Mouse (Mus musculus) liver, embryonic 11.5 days (tissue): Measurements from ENCODE around the gene Prkcd. TPM values are rescaled to one million over a fixed set of nuclear protein-coding genes. Genes with fewer than 3 reads are reported as not detected.
A peak's percentile ranks its signal among the peaks of the same experiment; 100 is the strongest.

Source experiments
- ATAC-seq: fragments of 200-750 bp; cut with Nextera tagmentation; replicated peaks from 2 replicates; pipeline ENCODE4 v1.8.0; 2017; ENCODE audit warnings: moderate number of reproducible peaks, mild to moderate bottlenecking, moderate TSS enrichment, moderate library complexity; ENCODE audit not compliant: low FRiP score
- DNase-seq: peaks from one replicate; pipeline ENCODE4 v3.0.0-alpha.2; 2017; ENCODE audit warnings: low spot score
- H3K27ac ChIP-seq: fragments of 300-500 bp; sonication (generic); 2 replicates; pipeline ENCODE4 v1.5.1; 2014; ENCODE audit warnings: mild to moderate bottlenecking, low read depth, low read length, control low read depth
- H3K27me3 ChIP-seq: fragments of 300-500 bp; sonication (generic); replicated peaks from 2 replicates; pipeline ENCODE4 v1.6.1; 2014; ENCODE audit warnings: low read length, mixed read lengths; ENCODE audit not compliant: control insufficient read depth, insufficient read depth
- H3K36me3 ChIP-seq: fragments of 300-500 bp; sonication (generic); 2 replicates; pipeline ENCODE4 v1.6.1; 2014; ENCODE audit warnings: mild to moderate bottlenecking, low read length, moderate library complexity, mixed read lengths; ENCODE audit not compliant: control insufficient read depth, insufficient read depth
- H3K4me1 ChIP-seq: fragments of 300-500 bp; sonication (generic); replicated peaks from 2 replicates; pipeline ENCODE4 v1.6.1; 2014; ENCODE audit warnings: low read length, mixed read lengths; ENCODE audit not compliant: control insufficient read depth, insufficient read depth
- H3K4me2 ChIP-seq: fragments of 300-500 bp; sonication (generic); 2 replicates; pipeline ENCODE4 v1.6.1; 2014; ENCODE audit warnings: mild to moderate bottlenecking, control low read depth, moderate library complexity
- H3K4me3 ChIP-seq: fragments of 300-500 bp; sonication (generic); 2 replicates; pipeline ENCODE4 v1.5.1; 2014; ENCODE audit warnings: low read depth, low read length, control low read depth
- H3K9ac ChIP-seq: fragments of 300-500 bp; sonication (generic); 2 replicates; pipeline ENCODE4 v1.6.1; 2014; ENCODE audit warnings: low read depth, low read length, control low read depth
- H3K9me3 ChIP-seq: fragments of 300-500 bp; sonication (generic); 2 replicates; pipeline ENCODE4 v1.6.1; 2016; ENCODE audit warnings: low read length, inconsistent platforms, mixed read lengths; ENCODE audit not compliant: control insufficient read depth
- WGBS: fragments of 180-500 bp; shearing (Covaris S2); extraction: QIAGEN DNeasy Blood & Tissue Kit; methylation state at CpG from one replicate; pipeline ENCODE4 v1.1.7; 2014; 5-methylcytosine and 5-hydroxymethylcytosine counted together
- polyA plus RNA-seq: library from polyadenylated mRNA; unstranded; fragments of >200 nt; fragmentation: Nextera tagmentation; extraction: Ambion mirVana; gene quantifications from 2 replicates; pipeline ENCODE4 v1.2.1, GENCODE M21; 2014

Gene Prkcd
- polyA plus RNA-seq, 1 experiment from 2014 or later = 34.7 TPM

GRCm38 (mm10) chr14:30556651-30557050, 69.4 kb downstream of the Prkcd start:
- no peak overlapping the region for H3K27ac ChIP-seq
- DNase-seq = no peak
- H3K9me3 ChIP-seq = no peaks in the 10 kb centered on the region
- no peak overlapping the region for H3K4me3 ChIP-seq
- H3K36me3 ChIP-seq = peaks cover 53% of the 10 kb centered on the region
- WGBS = 84% methylated on average over 2 of the region's 2 CpGs
- no peaks in the 10 kb centered on the region for H3K27me3 ChIP-seq
- H3K4me2 ChIP-seq = no peak overlapping the region
- peaks cover 10% of the 10 kb centered on the region for H3K4me1 ChIP-seq
- ATAC-seq = no peak
- H3K9ac ChIP-seq = no peak overlapping the region

GRCm38 (mm10) chr14:30553185-30553584, 72.8 kb downstream of the Prkcd start:
- no peak for DNase-seq

GRCm38 (mm10) chr14:30551981-30552380, 74.0 kb downstream of the Prkcd start:
- Histone ChIP-seq H3K27ac (no peak overlapping the region), H3K36me3 (peaks cover 15% of the 10 kb centered on the region), H3K9ac (no peak overlapping the region), H3K27me3 (no peaks in the 10 kb centered on the region), H3K9me3 (no peaks in the 10 kb centered on the region), H3K4me1 (peaks cover 28% of the 10 kb centered on the region), H3K4me2 (peak overlapping the region; percentile 96), H3K4me3 (no peak overlapping the region)
- ATAC-seq (no peak), DNase-seq (no peak)
- WGBS = 92% methylated on average over 2 of the region's 2 CpGs

More at GRCm38 (mm10) chr14:30553185-30553584, 72.8 kb downstream of the Prkcd start:
- Histone ChIP-seq H3K27ac (no peak overlapping the region), H3K9me3 (no peaks in the 10 kb centered on the region), H3K36me3 (peaks cover 24% of the 10 kb centered on the region), H3K9ac (no peak overlapping the region), H3K4me3 (no peak overlapping the region), H3K4me1 (peaks cover 24% of the 10 kb centered on the region), H3K4me2 (no peak overlapping the region), H3K27me3 (no peaks in the 10 kb centered on the region)
- no peak for ATAC-seq
- 90% methylated on average over 4 of the region's 4 CpGs for WGBS

- Histone ChIP-seq H3K27ac (no peak overlapping the region), H3K4me2 (peak overlapping the region; percentile 96), H3K4me3 (peak overlapping the region; percentile 81), H3K4me1 (peaks cover 28% of the 10 kb centered on the region), H3K9ac (peak overlapping the region; percentile 94; the same call in 1 of the 2 replicates), H3K36me3 (peaks cover 14% of the 10 kb centered on the region), H3K27me3 (no peaks in the 10 kb centered on the region), H3K9me3 (no peaks in the 10 kb centered on the region)
- DNase-seq (no peak), ATAC-seq (no peak)
- WGBS = 72% methylated on average over 5 of the region's 5 CpGs
Measured at GRCm38 (mm10) chr14:30551509-30551908, 74.5 kb downstream of the Prkcd start.

- WGBS = 28% methylated on average over 8 of the region's 8 CpGs
- peak overlapping the region; percentile 96 for H3K4me2 ChIP-seq
- peak overlapping the region; percentile 28; the same call in 1 of the 2 replicates for H3K27ac ChIP-seq
- ATAC-seq (no peak), DNase-seq (no peak)
- H3K27me3 ChIP-seq = no peaks in the 10 kb centered on the region
- H3K9ac ChIP-seq = peak overlapping the region; percentile 94
- H3K4me3 ChIP-seq = peak overlapping the region; percentile 81
- peaks cover 5% of the 10 kb centered on the region for H3K36me3 ChIP-seq
- peaks cover 28% of the 10 kb centered on the region for H3K4me1 ChIP-seq
- H3K9me3 ChIP-seq = no peaks in the 10 kb centered on the region
Measured at GRCm38 (mm10) chr14:30550232-30551070, 75.6 kb downstream of the Prkcd start.

GRCm38 (mm10) chr14:30549777-30550149, 76.2 kb downstream of the Prkcd start:
- H3K9ac ChIP-seq = peak overlapping the region; percentile 94
- 0% methylated on average over 10 of the region's 10 CpGs for WGBS
- peaks cover 28% of the 10 kb centered on the region for H3K4me1 ChIP-seq
- no peaks in the 10 kb centered on the region for H3K9me3 ChIP-seq
- H3K27me3 ChIP-seq = no peaks in the 10 kb centered on the region
- H3K36me3 ChIP-seq = peaks cover 5% of the 10 kb centered on the region
- H3K4me3 ChIP-seq = peak overlapping the region; percentile 81
- DNase-seq (peak; percentile 57), ATAC-seq (0 out of 2 replicates have a peak, but pooled peaks have one; percentile 8)
- peak overlapping the region; percentile 94 for H3K27ac ChIP-seq
- H3K4me2 ChIP-seq = peak overlapping the region; percentile 96

- Histone ChIP-seq H3K4me2 (peak overlapping the region; percentile 96), H3K27ac (peak overlapping the region; percentile 94), H3K4me1 (peaks cover 26% of the 10 kb centered on the region), H3K36me3 (peaks cover 5% of the 10 kb centered on the region), H3K4me3 (peak overlapping the region; percentile 81), H3K9me3 (no peaks in the 10 kb centered on the region), H3K27me3 (no peaks in the 10 kb centered on the region), H3K9ac (peak overlapping the region; percentile 94)
- DNase-seq (peak; percentile 97), ATAC-seq (peak; percentile 90)
- under 1% methylated on average over 68 of the region's 69 CpGs for WGBS
Measured at GRCm38 (mm10) chr14:30548965-30549776, 76.8 kb downstream of the Prkcd start.

GRCm38 (mm10) chr14:30548131-30548720, 77.8 kb downstream of the Prkcd start, which contains the start of gene Tkt:
TSS of gene Tkt (plus strand) at chr14:30548359.
- ATAC-seq (peak; percentile 55), DNase-seq (peak; percentile 48)
- peak within 1 kb of the TSS; percentile 94 for H3K27ac ChIP-seq
- H3K9ac ChIP-seq = peak within 1 kb of the TSS; percentile 94
- peak within 1 kb of the TSS; percentile 81 for H3K4me3 ChIP-seq
- peak within 1 kb of the TSS; percentile 96 for H3K4me2 ChIP-seq
- H3K9me3 ChIP-seq = no peaks in the 10 kb centered on the region
- H3K27me3 ChIP-seq = no peaks in the 10 kb centered on the region
- 24% methylated on average over 8 of the region's 8 CpGs for whole genome bisulfite sequencing
- H3K4me1 ChIP-seq = peaks cover 25% of the 10 kb centered on the region
- H3K36me3 ChIP-seq = peaks cover 2% of the 10 kb centered on the region
